Mouse (Mus musculus): ENCODE data around the gene Pfas.
"Not testable (repeated sequence)": the region's sequence is repeated elsewhere in the genome, so short reads cannot be mapped to it uniquely, and the experiment has no call there.

- TF ChIP-seq HCFC1 (IDR thresholded peaks at IDR 0.05; ENCODE audit: borderline replicate concordance, insufficient read depth, low read length); ZNF384 (IDR thresholded peaks at IDR 0.05; ENCODE audit: low read depth, low read length): not testable (repeated sequence)
Measured at GRCm38 (mm10) chr11:68973250-68974058, 34.8 kb downstream of the Pfas start.

Measured in ES-E14 (cell line).